Mouse (Mus musculus): ENCODE results near the gene Mmp28.
A peak's percentile ranks its signal among the peaks of the same experiment; 100 is the strongest.

The Mmp28 gene

GRCm38 (mm10) chr11:83462711-83463244 lies at the start of gene Mmp28:
Gene Mmp28, minus strand, starts transcription at chr11:83463071.
- DNase-seq = peak; percentile 81

DNA sequence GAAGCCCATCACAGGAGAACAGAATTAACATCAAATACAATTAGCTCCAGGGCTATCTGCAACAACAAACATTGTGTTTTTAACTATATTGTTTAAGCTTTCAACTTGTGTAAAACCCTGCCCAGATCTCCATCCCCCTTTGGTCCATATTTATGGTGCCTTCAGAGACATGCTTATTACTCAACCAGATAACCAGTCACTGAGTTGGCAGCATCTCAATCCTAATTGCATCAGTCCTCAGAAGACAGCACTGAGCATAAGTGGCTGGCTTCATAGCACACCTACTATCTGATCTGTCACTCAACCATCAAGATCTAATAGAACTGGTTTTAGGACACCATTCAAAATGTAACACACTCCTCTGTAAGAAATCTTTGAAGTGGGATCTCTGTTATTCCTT lies 46.6 kb upstream of the Mmp28 start:
- DNase-seq = peak; percentile 11

- no peak for DNase-seq
These were observed 41.4 kb upstream of the Mmp28 start for GRCm38 (mm10) chr11:83504308-83504707.

GRCm38 (mm10) chr11:83495571-83495970 lies 32.7 kb upstream of the Mmp28 start:
- no peak for DNase-seq

DNA sequence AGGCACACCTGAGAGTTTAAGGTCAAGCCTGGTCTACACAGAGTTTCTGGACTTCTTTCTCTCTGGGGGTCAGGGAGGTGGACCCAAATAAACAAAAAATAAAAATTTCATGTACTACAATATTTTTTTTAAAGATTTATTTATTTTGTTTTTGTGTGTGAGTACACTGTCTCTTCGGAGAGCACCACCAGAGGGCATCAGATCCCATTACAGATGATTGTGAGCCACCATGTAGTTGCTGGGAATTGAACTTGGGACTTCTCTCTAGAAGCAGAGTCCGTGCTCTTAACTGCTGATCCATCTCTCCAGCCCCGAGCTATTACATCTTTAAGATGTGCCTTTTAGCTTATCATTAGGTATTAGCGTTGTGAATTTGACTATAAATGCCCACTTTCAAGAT lies 28.6 kb upstream of the Mmp28 start:
- peak; percentile 16 for DNase-seq

GRCm38 (mm10) chr11:83473235-83474016 lies 10.6 kb upstream of the Mmp28 start:
- no peak for DNase-seq

- DNase-seq = peak; percentile 98
These were observed 9.7 kb upstream of the Mmp28 start, which contains the start of gene Taf15 for GRCm38 (mm10) chr11:83472324-83473234. Gene Taf15, plus strand, starts transcription at chr11:83473086.

GRCm38 (mm10) chr11:83471766-83472165 lies 8.9 kb upstream of the Mmp28 start:
- DNase-seq = no peak

DNA sequence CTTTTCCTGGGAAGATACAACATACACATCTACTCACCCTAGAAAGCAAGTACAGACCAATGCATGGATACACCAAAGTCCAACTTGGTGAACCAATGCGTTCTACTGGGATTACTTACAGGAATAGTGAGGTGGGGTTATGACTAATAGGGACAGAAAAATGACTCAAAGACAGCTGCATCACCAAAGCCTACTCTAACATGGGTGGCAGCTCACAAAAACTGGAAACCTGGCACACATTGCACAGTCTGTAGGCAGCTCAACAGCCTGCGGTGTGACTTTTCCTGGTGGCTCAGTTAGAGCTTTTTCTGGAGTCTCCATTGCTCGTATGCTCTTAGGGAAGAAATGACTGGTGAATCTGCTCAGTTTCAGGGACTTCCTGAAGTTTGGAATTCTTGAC lies 5.9 kb upstream of the Mmp28 start:
- no peak for DNase-seq

DNA sequence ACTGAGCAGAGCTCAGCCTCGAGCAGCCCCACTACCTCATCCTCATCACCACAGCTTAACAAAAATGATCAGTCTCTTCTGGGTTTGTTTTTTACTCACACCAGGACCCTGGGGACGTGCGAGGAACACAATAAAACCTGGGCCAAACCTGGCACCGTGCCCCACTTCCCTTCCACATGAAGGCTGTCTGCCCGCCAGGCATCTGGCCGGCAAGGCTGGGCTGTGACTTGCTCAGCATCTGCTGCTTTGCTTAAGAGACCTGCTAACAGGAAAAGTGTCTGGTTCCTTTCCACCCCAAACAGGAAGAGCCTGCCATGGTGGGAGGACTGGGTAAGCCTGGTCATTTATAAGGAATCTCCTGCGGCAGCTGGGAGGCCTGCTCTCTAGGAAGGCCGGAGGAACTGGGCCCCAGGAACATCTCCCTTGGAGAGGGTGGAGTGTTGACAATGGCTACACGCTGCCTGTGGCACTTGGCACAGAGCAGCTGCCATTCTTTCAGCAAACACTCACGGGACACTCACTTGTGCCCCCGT lies 4.3 kb upstream of the Mmp28 start:
- DNase-seq = peak; percentile 88

- peak; percentile 86 for DNase-seq
These were observed 3.1 kb upstream of the Mmp28 start for GRCm38 (mm10) chr11:83465976-83466375.

- peak; percentile 41 for DNase-seq
These were observed 1.3 kb downstream of the Mmp28 start for GRCm38 (mm10) chr11:83461462-83462027.

DNA sequence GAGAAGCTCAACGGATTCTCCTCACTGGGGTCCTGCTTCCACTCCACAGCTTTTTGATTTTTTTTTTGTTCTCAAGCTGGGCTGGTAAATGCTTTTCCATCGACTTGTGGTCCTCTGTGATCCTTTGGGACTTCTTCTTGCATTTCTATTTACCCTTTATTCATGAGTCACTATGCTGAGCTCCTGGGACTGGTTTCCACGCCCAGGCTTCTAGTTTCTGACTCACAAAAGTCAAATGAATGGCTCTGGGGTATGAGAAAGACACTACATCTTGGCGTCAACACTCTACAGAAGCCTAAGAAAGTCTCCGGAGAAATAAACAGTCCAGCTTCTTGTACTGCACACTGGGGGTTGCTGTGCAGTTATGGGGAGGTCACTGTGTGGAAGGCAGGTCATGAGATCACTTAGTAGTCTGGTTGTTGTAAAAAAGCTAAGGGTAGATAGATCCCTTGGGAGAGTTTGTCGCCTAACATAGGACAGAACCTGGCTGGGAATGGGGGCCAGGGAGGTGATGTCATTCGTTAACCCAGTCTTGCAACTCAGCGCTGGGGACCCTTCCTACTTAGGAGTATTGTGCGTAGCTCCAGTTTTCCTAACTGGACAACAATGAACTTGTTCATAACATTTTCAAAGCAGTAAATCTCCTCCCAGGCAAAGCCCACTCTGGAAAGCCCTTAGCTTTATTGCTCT lies 4.8 kb downstream of the Mmp28 start:
- no peak for DNase-seq

DNA sequence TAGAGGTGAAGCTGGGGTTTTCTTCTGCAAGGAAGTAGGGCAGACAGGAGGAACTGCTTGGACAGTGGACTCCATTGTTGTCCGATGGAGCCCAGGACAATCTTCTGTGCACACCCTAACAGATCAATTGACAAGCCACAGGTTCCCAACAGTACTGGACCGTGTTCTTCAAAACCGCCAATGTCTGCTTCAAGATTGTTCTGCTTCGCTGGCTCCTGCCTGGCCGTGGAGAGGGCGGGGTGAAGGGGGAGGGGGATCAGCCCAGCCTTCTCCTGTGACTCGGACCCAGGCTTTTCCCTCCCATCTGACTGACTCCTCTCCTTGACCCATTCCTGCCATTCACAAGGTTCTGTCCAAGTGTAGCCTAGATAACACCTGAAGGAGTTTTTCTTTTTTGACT lies 5.6 kb downstream of the Mmp28 start:
- DNase-seq = no peak

DNA sequence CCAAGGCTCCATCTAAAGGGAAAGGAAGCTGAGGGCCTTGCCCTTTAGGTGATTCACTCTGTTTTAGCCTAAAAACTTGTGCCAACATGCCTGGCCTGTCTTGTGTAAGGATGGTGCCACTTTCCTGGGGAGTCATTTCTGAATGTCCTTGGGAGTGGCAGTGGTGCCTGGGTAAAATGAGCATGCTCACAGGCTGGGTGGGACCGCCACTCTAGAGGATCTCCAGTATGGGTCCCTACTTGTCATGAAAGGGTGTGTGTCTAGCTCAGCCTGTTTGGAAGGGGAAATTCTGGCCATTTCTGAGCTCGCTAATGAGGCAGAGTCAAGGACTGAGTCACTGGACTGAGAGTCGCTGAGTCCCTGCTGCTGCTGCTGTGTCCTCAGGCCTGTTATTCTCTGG lies 7.3 kb downstream of the Mmp28 start:
- no peak for DNase-seq

DNA sequence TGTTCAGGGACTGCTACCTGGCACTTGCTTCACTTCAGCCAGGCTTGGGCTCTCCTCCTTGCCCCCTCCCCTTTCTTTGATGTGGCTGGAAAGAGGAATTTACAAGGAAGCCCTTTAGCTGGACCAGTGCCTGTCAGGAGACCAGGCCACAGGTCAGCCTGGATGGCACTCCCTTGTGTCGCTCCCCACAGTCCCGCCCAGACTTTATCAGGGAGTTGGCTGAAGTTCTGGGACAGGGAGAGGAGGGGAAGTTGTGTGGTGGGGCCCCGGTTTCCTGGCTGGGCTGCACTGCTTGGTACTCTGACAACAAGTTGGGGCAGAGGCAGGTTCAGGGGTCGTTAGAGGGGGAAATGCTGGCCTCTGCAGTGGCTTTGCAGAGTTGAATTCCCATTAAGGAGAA lies 8.3 kb downstream of the Mmp28 start:
- peak; percentile 78 for DNase-seq

DNA sequence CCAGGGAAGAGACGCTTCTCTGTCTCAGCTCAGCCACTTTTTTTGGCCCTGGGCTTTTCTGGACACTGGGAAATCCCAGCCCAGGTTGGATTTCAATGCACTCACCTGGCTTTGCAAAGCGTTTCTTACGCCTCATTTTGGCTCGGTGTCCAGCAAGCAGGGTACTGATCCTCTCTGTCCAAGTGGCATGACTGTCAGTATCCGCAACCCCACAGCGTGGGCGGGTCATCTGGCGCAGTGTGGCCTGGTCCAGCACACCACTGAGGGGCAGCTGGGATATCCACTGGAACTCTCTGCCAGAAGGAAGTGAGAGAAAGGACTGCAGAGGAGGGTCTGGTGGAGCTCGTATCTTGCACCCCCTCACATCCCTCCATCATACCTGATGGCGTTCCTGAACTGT lies 11.6 kb downstream of the Mmp28 start:
- no peak for DNase-seq

- no peak for DNase-seq
These were observed 12.3 kb downstream of the Mmp28 start for GRCm38 (mm10) chr11:83450550-83450949.

GRCm38 (mm10) chr11:83449298-83449697 lies 13.6 kb downstream of the Mmp28 start:
- peak; percentile 44 for DNase-seq

- DNase-seq = peak; percentile 83
These were observed 14.0 kb downstream of the Mmp28 start for GRCm38 (mm10) chr11:83448927-83449236.

DNA sequence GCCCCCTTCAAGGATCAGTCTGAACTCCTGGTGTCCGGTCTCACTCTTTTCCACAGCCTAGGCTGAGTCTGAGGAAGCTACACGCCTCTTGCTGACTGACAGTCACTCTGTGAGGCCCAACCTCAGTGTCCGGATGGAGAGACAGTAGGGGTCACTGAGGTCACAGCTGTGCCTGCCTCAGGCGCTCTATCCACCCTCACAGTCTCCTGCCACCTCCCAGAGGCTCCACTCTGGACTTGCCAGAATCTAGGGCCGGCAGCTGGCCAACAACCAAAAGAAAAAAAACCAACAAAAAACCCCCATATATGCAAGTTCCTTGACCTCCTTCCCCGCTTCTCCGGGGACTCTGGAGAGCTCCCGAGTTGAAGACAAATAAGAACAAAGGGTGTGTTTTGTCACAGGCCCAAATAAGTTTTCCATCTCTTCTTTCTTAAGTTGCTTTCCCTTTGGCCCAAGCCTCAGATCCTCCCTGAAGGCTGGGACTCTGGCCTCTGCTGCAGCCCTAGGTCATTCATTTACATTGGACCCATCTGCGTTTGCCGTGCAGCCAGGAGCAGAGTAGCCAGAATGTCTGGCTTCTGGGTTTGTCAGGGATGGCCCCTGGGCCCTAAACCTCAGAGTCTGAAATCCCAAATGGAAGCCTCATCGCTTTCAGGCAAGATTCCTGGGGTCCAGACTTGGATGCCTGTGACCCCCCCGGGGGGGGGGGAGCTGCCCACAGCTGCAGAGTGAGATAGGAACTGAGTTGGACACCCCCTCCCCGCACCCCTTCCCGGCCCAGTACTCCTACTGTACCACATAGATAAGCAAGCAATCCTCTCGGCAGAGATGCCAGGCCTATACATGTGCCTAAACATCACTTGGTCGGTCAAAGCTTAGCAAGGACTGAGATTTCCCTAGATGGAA lies 14.6 kb downstream of the Mmp28 start:
- DNase-seq = peak; percentile 55

Data from lung, postnatal 36 days (tissue).